Mouse (Mus musculus) neural tube, embryonic 14.5 days (tissue): ENCODE results near the gene Ctsw. TPM values are rescaled to one million over a fixed set of nuclear protein-coding genes. Genes with fewer than 3 reads are reported as not detected.

Experiments
- ATAC-seq: fragments of 200-750 bp; cut with Nextera tagmentation; 2 replicates; pipeline ENCODE4 v1.8.0; 2017; ENCODE audit warnings: low read depth, mild to moderate bottlenecking, moderate TSS enrichment, moderate library complexity
- H3K27ac ChIP-seq: fragments of 300-500 bp; sonication (generic); 2 replicates; pipeline ENCODE4 v1.5.1; 2014; ENCODE audit warnings: low read depth, mild to moderate bottlenecking, control low read depth, low read length, moderate library complexity, mixed read lengths
- H3K27me3 ChIP-seq: fragments of 300-500 bp; sonication (generic); 2 replicates; pipeline ENCODE4 v1.6.1; 2014; ENCODE audit warnings: low read length; ENCODE audit not compliant: control insufficient read depth, insufficient read depth
- H3K36me3 ChIP-seq: fragments of 300-500 bp; sonication (generic); 2 replicates; pipeline ENCODE4 v1.6.1; 2014; ENCODE audit warnings: low read length, mixed read lengths; ENCODE audit not compliant: control insufficient read depth, insufficient read depth
- H3K4me1 ChIP-seq: fragments of 300-500 bp; sonication (generic); 2 replicates; pipeline ENCODE4 v1.6.1; 2014; ENCODE audit warnings: low read length; ENCODE audit not compliant: control insufficient read depth, insufficient read depth
- H3K4me2 ChIP-seq: fragments of 300-500 bp; sonication (generic); 2 replicates; pipeline ENCODE4 v1.6.1; 2014; ENCODE audit warnings: mild to moderate bottlenecking, low read depth, low read length, control low read depth
- H3K4me3 ChIP-seq: fragments of 300-500 bp; sonication (generic); 2 replicates; pipeline ENCODE4 v1.5.1; 2014; ENCODE audit warnings: low read depth, low read length, control low read depth, mixed read lengths
- H3K9ac ChIP-seq: fragments of 300-500 bp; sonication (generic); replicated peaks from 2 replicates; pipeline ENCODE4 v1.6.1; 2014; ENCODE audit warnings: low read depth, mild to moderate bottlenecking, control low read depth, low read length, mixed read lengths
- H3K9me3 ChIP-seq: fragments of 300-500 bp; sonication (generic); 2 replicates; pipeline ENCODE4 v1.6.1; 2016; ENCODE audit warnings: low read length; ENCODE audit not compliant: control insufficient read depth
- WGBS: fragments of 180-500 bp; shearing (Covaris S2); extraction: QIAGEN DNeasy Blood & Tissue Kit; methylation state at CpG from one replicate; pipeline ENCODE4 v1.1.7; 2014; 5-methylcytosine and 5-hydroxymethylcytosine counted together
- polyA plus RNA-seq: library from polyadenylated mRNA; unstranded; fragments of >200 nt; fragmentation: Nextera tagmentation; extraction: Ambion mirVana; gene quantifications from 2 replicates; pipeline ENCODE4 v1.2.1, GENCODE M21; 2014

Ctsw gene
- polyA plus RNA-seq, 1 experiment from 2014 or later = 4.2 TPM

DNA sequence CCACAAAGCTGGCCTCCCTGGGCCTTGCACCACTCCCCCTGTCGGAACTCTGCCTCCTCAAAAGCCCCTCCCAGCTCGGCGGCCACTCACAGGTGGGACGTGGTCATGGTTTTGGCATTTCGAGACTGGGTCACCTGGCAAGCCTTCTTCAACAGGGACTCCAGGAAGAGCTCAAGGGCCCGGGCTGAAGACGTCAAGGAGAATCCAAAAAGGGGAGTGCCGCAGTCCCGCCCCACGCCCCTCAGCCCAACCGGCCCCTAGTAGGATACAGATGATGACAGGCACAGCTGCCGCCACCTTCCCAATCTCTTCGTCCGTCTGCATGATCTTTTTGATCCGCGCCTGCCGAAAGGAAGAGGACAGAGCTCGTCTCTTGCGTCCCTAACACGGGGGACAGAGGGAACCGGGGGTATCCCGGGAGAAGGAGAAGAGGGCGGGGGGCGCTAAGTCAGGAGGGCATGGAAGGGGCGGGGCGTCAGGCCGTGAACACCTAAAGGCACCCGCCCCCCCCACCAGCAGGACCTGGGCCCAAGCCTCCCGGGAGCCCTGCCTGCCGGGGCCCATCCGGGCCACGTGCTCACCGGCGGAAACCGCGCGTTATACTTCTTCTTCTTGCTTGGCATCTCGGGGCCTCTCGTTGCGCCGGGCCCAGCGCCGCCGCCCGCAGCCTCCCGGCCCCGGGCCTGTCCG lies 44.1 kb downstream of the Ctsw start:
- WGBS = under 1% methylated on average over 44 of the region's 48 CpGs
- Histone ChIP-seq H3K4me2 (peak overlapping the region; percentile 55), H3K9ac (peak overlapping the region; percentile 83), H3K27ac (peak overlapping the region; percentile 80), H3K4me1 (peaks cover 26% of the 10 kb centered on the region), H3K36me3 (peaks cover 12% of the 10 kb centered on the region; the same call in 1 of the 2 replicates), H3K9me3 (no peaks in the 10 kb centered on the region), H3K4me3 (peak overlapping the region; percentile 66), H3K27me3 (no peaks in the 10 kb centered on the region)
- ATAC-seq = peak; percentile 59

DNA sequence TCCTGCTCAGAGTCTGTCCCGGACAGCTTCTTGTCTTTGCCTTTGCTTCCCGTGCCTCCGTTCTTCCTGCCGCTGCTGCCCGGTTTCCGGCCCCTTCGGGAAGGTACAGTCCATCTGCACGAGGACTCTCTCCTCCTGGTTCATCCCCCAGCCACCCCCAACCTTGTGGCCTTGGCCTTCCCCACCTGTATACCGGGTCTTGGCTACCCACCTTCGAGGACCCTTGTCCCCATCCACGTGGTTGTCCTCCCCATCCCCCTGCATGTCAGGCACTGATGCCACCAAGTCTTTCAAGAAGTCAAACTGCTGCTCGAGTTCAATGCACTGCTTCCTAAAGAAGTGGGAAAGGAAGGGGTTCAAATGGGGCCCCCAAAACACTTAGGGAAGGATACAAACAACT lies 44.7 kb downstream of the Ctsw start:
- H3K4me1 ChIP-seq = peaks cover 26% of the 10 kb centered on the region

DNA sequence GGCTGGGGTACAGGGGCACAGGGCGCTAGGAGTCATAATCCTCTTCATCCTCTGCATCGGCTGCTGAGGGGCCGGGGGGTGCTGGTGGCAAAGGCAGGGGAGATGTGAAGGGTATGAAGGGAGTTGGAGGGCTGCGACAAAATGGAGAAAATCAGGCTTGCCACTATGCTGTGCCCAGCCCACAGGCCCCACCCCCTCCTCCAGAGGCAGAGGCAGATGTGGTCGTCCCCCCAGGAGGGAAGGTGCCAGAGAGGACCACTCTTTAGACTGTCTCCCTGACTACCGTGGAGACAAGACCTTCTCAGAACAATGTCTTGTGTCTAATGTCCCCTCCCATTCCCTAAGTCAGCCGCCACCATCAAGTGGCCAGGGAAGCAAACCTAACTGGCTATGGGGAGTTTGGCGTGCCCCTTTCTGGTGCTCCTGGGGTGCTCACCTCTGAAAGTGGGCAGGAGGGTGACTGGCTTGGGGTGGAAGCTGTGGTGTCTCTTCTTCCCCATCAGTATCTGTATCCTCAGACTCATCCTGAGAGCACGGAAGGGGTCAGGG lies 45.3 kb downstream of the Ctsw start:
- H3K9me3 ChIP-seq = no peaks in the 10 kb centered on the region
- peaks cover 26% of the 10 kb centered on the region for H3K4me1 ChIP-seq
- no peak for ATAC-seq
- H3K27me3 ChIP-seq = no peaks in the 10 kb centered on the region
- H3K36me3 ChIP-seq = peaks cover 12% of the 10 kb centered on the region; the same call in 1 of the 2 replicates
- WGBS = 79% methylated on average over 9 of the region's 9 CpGs
- no peak overlapping the region; the same call in 1 of the 2 replicates for H3K4me3 ChIP-seq
- H3K9ac ChIP-seq = peak overlapping the region; percentile 83
- no peak overlapping the region for H3K27ac ChIP-seq
- H3K4me2 ChIP-seq = peak overlapping the region; percentile 55

More for the DNA sequence above, 44.7 kb downstream of the Ctsw start:
- Histone ChIP-seq H3K4me3 (peak overlapping the region; percentile 66), H3K9me3 (no peaks in the 10 kb centered on the region), H3K27ac (no peak overlapping the region), H3K36me3 (peaks cover 12% of the 10 kb centered on the region; the same call in 1 of the 2 replicates), H3K4me2 (peak overlapping the region; percentile 55), H3K9ac (peak overlapping the region; percentile 83), H3K27me3 (no peaks in the 10 kb centered on the region)
- no peak for ATAC-seq
- WGBS = 68% methylated on average over 12 of the region's 12 CpGs

DNA sequence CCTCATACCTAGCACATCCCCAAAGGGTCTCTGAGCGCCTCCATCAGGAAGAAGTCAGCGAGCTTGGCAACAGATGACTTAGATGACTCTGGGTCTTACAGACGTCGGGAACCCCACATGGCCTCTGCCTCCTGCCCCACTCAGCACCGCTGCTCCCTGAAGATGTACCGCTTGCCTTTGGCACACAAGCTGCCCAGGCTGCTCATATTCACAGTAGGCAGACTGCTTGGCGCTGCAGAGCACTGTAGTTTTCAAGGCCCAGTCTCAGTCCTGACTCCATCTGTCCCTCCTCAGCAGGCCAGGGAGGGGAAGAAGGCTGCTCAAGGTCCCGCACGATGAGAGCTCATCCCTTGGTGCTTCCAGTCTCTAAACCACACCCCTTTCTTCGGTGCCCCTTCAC lies 46.0 kb downstream of the Ctsw start:
- Histone ChIP-seq H3K9ac (no peak overlapping the region), H3K4me3 (no peak overlapping the region), H3K9me3 (no peaks in the 10 kb centered on the region), H3K36me3 (peaks cover 12% of the 10 kb centered on the region; the same call in 1 of the 2 replicates), H3K27me3 (no peaks in the 10 kb centered on the region), H3K4me1 (peaks cover 24% of the 10 kb centered on the region), H3K4me2 (no peak overlapping the region), H3K27ac (no peak overlapping the region)
- ATAC-seq = no peak
- 88% methylated on average over 10 of the region's 10 CpGs for WGBS

DNA sequence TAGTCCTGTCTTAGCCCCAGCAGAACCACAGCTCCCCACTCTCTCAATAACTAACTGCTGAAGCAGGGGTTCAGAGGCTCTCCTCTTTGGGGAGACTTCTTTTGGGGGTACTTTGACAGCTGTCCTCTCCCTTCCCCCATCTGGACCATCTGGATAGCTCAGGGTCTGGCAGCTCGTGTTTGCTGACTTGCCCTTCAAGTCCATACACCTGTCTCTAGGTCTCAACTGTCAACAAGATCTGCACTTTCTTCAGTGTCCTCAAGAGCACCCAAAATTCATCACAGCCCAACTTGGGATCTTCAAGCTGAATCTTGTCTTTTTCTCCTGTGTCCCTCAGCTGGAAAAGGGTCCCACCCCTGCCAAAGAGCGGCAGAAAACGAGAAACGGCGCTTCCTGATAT lies 46.5 kb downstream of the Ctsw start:
- H3K4me3 ChIP-seq = no peak overlapping the region
- no peak overlapping the region for H3K27ac ChIP-seq
- WGBS = 93% methylated on average over 5 of the region's 5 CpGs
- H3K4me1 ChIP-seq = peaks cover 23% of the 10 kb centered on the region
- no peak for ATAC-seq
- H3K36me3 ChIP-seq = peaks cover 12% of the 10 kb centered on the region; the same call in 1 of the 2 replicates
- H3K9me3 ChIP-seq = no peaks in the 10 kb centered on the region
- no peak overlapping the region for H3K4me2 ChIP-seq
- no peak overlapping the region for H3K9ac ChIP-seq
- H3K27me3 ChIP-seq = no peaks in the 10 kb centered on the region

DNA sequence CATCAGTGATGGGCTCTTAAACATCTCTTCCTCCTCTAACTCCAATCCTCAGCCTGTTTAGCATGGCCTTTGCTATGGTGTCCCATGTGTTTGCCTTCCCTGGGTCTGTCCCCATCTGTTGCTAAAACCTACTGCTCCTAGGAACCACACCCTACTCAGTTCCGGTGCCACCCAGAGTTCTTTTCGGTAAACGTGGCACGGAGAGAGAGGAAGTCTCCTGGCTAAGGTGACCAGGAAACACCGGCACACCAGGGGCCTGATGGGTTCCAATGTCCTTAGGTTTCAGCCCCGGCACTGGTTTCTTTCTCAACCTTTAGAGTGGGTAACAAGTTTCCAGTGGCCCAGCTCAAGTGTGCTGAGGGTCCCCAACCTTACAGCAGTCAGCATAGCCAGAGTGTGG lies 47.7 kb downstream of the Ctsw start:
- Histone ChIP-seq H3K4me3 (no peak overlapping the region), H3K27ac (no peak overlapping the region), H3K4me2 (no peak overlapping the region), H3K9me3 (no peaks in the 10 kb centered on the region), H3K9ac (no peak overlapping the region), H3K4me1 (peaks cover 11% of the 10 kb centered on the region), H3K27me3 (no peaks in the 10 kb centered on the region), H3K36me3 (peaks cover 9% of the 10 kb centered on the region; the same call in 1 of the 2 replicates)
- ATAC-seq = no peak
- WGBS = 95% methylated on average over 6 of the region's 6 CpGs

DNA sequence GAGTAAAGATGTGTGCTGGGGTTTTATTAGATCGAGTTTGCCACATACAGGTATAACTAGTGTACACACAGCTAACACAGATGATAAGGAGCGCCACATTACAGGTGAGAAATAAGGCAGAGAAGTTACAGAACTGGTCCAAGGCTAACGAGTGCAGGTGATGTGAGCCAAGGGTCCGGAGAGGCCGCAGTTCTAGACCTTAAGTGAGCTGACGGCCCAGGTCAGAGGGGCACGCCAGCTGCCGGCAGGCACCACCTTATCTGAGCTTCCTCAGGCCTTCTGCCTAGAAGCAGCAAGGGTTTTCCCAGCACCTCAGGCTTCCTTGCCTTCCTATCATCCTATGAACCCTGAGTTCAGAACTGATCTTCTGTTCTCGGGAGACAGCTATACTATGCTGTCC lies 48.7 kb downstream of the Ctsw start:
- Histone ChIP-seq H3K9ac (no peak overlapping the region), H3K36me3 (peaks cover 9% of the 10 kb centered on the region; the same call in 1 of the 2 replicates), H3K9me3 (no peaks in the 10 kb centered on the region), H3K27me3 (no peaks in the 10 kb centered on the region), H3K4me1 (peaks cover 11% of the 10 kb centered on the region), H3K4me2 (no peak overlapping the region), H3K4me3 (no peak overlapping the region), H3K27ac (no peak overlapping the region)
- ATAC-seq = no peak
- WGBS = 95% methylated on average over 9 of the region's 9 CpGs

DNA sequence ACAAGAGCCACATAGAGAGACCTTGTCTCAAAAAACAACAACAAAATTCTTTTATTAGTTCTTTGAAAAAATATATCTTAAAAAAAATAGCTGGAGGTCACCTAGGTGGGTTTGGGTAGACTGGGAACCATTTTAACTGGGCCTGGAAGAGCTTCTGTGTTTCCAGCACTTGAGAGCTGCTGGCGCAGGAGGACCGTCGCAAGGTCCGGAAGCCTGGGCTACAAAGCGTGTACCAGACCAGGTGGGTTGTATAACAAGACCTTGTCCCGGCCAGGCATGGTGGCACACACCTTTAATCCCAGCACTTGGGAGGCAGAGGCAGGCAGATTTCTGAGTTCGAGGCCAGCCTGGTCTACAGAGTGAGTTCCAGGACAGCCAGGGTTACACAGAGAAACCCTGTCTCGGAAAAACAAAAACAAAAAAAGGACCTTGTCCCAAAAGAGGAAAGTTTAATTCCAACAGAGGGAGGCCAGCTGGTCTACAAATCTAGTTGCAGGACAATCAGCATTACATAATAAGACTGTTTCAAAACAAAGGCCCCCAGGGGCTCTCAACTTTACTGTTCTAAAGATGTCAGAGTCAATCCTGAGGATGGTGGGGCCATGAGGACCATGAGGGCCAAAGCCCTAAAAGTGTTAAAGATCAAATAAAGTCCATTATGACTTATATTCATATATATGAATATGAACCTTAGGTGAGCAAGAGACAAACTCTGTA lies 49.4 kb downstream of the Ctsw start:
- 96% methylated on average over 8 of the region's 8 CpGs for WGBS
- no peak for ATAC-seq
- peaks cover 11% of the 10 kb centered on the region for H3K4me1 ChIP-seq

More for the DNA sequence above, 49.4 kb downstream of the Ctsw start:
- Histone ChIP-seq H3K4me3 (no peak overlapping the region), H3K9ac (no peak overlapping the region), H3K9me3 (no peaks in the 10 kb centered on the region), H3K27ac (no peak overlapping the region), H3K27me3 (no peaks in the 10 kb centered on the region), H3K4me2 (no peak overlapping the region), H3K36me3 (peaks cover 9% of the 10 kb centered on the region; the same call in 1 of the 2 replicates)
